Mouse (Mus musculus): ENCODE results near the gene Vmn1r174. TPM values are rescaled to one million over a fixed set of nuclear protein-coding genes. Genes with fewer than 3 reads are reported as not detected.
"Not testable (repeated sequence)": the region's sequence is repeated elsewhere in the genome, so short reads cannot be mapped to it uniquely, and the experiment has no call there.

Gene Vmn1r174
- total RNA-seq (2014; rRNA removed), result not detected in 2 replicates
- polyA plus RNA-seq (2012; rRNA removed), result not detected in 2 replicates

DNA sequence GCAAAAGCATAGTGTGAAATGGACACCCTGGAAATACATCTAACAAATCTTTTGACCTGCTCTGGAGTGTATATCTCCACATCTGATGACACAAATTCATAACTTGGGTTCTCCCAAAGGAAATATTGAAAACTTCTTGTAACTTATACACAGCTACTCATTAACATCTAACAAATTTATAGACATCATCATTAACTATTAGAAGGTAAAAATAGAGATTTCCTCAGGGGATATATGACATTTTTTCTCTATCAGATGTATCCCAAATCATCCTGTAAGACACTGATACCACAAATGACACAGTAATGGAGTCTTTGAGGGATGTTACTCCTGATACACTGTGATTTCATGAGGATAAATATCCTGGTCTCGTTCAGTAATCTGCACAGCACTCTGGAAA lies at the start of gene Vmn1r174:
Vmn1r174 (plus strand) TSS at position 301 of the 400 bp plus-strand sequence.
- not testable (repeated sequence) for DNase-seq (ENCODE audit: extremely low read depth, low read depth, low spot score); H3K36me3 ChIP-seq (ENCODE audit: control insufficient read depth, insufficient read depth, low read length); H3K27ac ChIP-seq (replicated peaks; ENCODE audit: insufficient read depth, low read depth, low read length); H3K79me2 ChIP-seq (ENCODE audit: control insufficient read depth, insufficient read depth, low read length); H3K27me3 ChIP-seq (ENCODE audit: control insufficient read depth, insufficient read depth, low read length); H3K4me1 ChIP-seq (ENCODE audit: control insufficient read depth, insufficient read depth, low read length); H3K9ac ChIP-seq (ENCODE audit: low read depth, low read length); H3K4me3 ChIP-seq (ENCODE audit: insufficient read depth, low read depth, low read length)
- WGBS, result 39% methylated on average over 1 of the region's 1 CpGs

DNA sequence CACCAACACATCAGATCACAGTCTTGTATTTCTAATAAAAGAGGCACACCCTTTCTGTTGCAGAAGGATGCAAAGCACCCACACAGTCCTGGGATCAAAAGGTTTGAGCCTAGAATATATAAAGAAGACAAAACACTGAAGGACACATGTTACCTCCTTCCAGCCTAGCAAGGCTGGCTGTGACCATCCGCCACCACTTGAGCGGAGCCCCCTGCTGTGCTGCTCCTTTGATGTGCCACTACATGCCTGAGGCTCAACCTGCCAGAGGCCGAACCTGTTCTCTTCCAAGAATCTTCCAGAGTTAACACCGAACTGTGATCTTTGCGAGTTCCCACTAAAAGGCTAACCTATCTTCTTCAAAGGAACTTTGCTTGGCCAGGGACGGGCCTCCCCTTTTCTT lies 32.5 kb downstream of the Vmn1r174 start:
- WGBS, result 77% methylated on average over 6 of the region's 6 CpGs
- TF ChIP-seq POLR2A (IDR thresholded peaks at IDR 0.05; ENCODE audit: extremely low read depth, insufficient read depth, low read length), result no peak
- TF ChIP-seq CTCF (IDR thresholded peaks at IDR 0.05; ENCODE audit: low read depth, low read length), result no peak
- DNase-seq (ENCODE audit: extremely low read depth, low read depth, low spot score), result no peak

DNA sequence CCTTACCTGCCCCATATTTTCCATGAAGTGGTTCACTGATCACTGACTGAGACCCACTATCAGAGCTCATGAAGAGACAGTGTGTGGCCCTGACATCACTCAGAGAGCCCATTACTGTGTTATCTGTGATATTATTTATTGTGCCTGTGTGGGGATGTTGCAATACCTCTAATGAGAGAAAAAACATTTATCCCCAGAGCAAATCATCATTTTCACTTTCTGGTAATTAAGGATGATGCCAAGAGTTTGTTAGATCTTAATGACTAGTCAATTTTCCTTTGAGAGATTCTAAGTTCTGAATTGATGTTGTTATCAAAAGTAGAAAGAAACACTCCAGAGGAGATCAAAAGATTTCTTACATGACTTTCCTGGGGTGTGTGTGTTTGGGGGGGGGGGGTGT lies 58.5 kb downstream of the Vmn1r174 start, which contains the start of gene Vmn1r175:
Vmn1r175 (minus strand) TSS at position 101 of the 400 bp plus-strand sequence.
- H3K27me3 ChIP-seq (ENCODE audit: control insufficient read depth, insufficient read depth, low read length); H3K79me2 ChIP-seq (ENCODE audit: control insufficient read depth, insufficient read depth, low read length): not testable (repeated sequence)

More for the DNA sequence above, 32.5 kb downstream of the Vmn1r174 start:
- Histone ChIP-seq H3K27ac (replicated peaks; ENCODE audit: insufficient read depth, low read depth, low read length) (no peak overlapping the region), H3K79me2 (ENCODE audit: control insufficient read depth, insufficient read depth, low read length) (no peaks in the 10 kb centered on the region), H3K4me1 (ENCODE audit: control insufficient read depth, insufficient read depth, low read length) (no peaks in the 10 kb centered on the region), H3K9ac (ENCODE audit: low read depth, low read length) (no peak overlapping the region), H3K36me3 (ENCODE audit: control insufficient read depth, insufficient read depth, low read length) (no peaks in the 10 kb centered on the region), H3K27me3 (ENCODE audit: control insufficient read depth, insufficient read depth, low read length) (no peaks in the 10 kb centered on the region), H3K4me3 (ENCODE audit: insufficient read depth, low read depth, low read length) (no peak overlapping the region)

More for the DNA sequence above, 58.5 kb downstream of the Vmn1r174 start, which contains the start of gene Vmn1r175:
- DNase-seq (ENCODE audit: extremely low read depth, low read depth, low spot score); H3K9ac ChIP-seq (ENCODE audit: low read depth, low read length); H3K36me3 ChIP-seq (ENCODE audit: control insufficient read depth, insufficient read depth, low read length); H3K4me1 ChIP-seq (ENCODE audit: control insufficient read depth, insufficient read depth, low read length); H3K27ac ChIP-seq (replicated peaks; ENCODE audit: insufficient read depth, low read depth, low read length); H3K4me3 ChIP-seq (ENCODE audit: insufficient read depth, low read depth, low read length): not testable (repeated sequence)

Other genes starting within 250 kb of the Vmn1r174 start
- gene Vmn1r167, start 245.1 kb upstream of the Vmn1r174 start, total RNA-seq (2014; rRNA removed), result not detected in 2 replicates
- gene Vmn1r167, start 245.1 kb upstream of the Vmn1r174 start, polyA plus RNA-seq (2012; rRNA removed), result not detected in 2 replicates
- not detected in 2 replicates for gene Vmn1r168, start 212.5 kb upstream of the Vmn1r174 start, total RNA-seq (2014; rRNA removed)
- not detected in 2 replicates for gene Vmn1r168, start 212.5 kb upstream of the Vmn1r174 start, polyA plus RNA-seq (2012; rRNA removed)
- not detected in 2 replicates for gene Vmn1r169, start 176.7 kb upstream of the Vmn1r174 start, total RNA-seq (2014; rRNA removed)
- not detected in 2 replicates for gene Vmn1r169, start 176.7 kb upstream of the Vmn1r174 start, polyA plus RNA-seq (2012; rRNA removed)
- not detected in 2 replicates for gene Vmn1r170, start 146.1 kb upstream of the Vmn1r174 start, total RNA-seq (2014; rRNA removed)
- gene Vmn1r170, start 146.1 kb upstream of the Vmn1r174 start, polyA plus RNA-seq (2012; rRNA removed), result not detected in 2 replicates
- gene Vmn1r171, start 121.5 kb upstream of the Vmn1r174 start, total RNA-seq (2014; rRNA removed), result not detected in 2 replicates
- gene Vmn1r171, start 121.5 kb upstream of the Vmn1r174 start, polyA plus RNA-seq (2012; rRNA removed), result not detected in 2 replicates
- gene Vmn1r172, start 94.0 kb upstream of the Vmn1r174 start, total RNA-seq (2014; rRNA removed), result not detected in 2 replicates
- gene Vmn1r172, start 94.0 kb upstream of the Vmn1r174 start, polyA plus RNA-seq (2012; rRNA removed), result not detected in 2 replicates
- not detected in 2 replicates for gene Vmn1r173, start 51.6 kb upstream of the Vmn1r174 start, total RNA-seq (2014; rRNA removed)
- not detected in 2 replicates for gene Vmn1r173, start 51.6 kb upstream of the Vmn1r174 start, polyA plus RNA-seq (2012; rRNA removed)
- not detected in 2 replicates for gene Vmn1r175, start 58.4 kb downstream of the Vmn1r174 start, total RNA-seq (2014; rRNA removed)
- not detected in 2 replicates for gene Vmn1r175, start 58.4 kb downstream of the Vmn1r174 start, polyA plus RNA-seq (2012; rRNA removed)
- gene Vmn1r176, start 85.1 kb downstream of the Vmn1r174 start, total RNA-seq (2014; rRNA removed), result not detected in 2 replicates
- not detected in 2 replicates for gene Vmn1r176, start 85.1 kb downstream of the Vmn1r174 start, polyA plus RNA-seq (2012; rRNA removed)
- gene Vmn1r177, start 114.2 kb downstream of the Vmn1r174 start, total RNA-seq (2014; rRNA removed), result not detected in 2 replicates
- gene Vmn1r177, start 114.2 kb downstream of the Vmn1r174 start, polyA plus RNA-seq (2012; rRNA removed), result not detected in 2 replicates
- not detected in 2 replicates for gene Vmn1r178, start 139.7 kb downstream of the Vmn1r174 start, total RNA-seq (2014; rRNA removed)
- not detected in 2 replicates for gene Vmn1r178, start 139.7 kb downstream of the Vmn1r174 start, polyA plus RNA-seq (2012; rRNA removed)
- not detected in 2 replicates for gene Vmn1r179, start 174.7 kb downstream of the Vmn1r174 start, total RNA-seq (2014; rRNA removed)
- gene Vmn1r179, start 174.7 kb downstream of the Vmn1r174 start, polyA plus RNA-seq (2012; rRNA removed), result not detected in 2 replicates
- gene Vmn1r180, start 198.4 kb downstream of the Vmn1r174 start, total RNA-seq (2014; rRNA removed), result not detected in 2 replicates
- gene Vmn1r180, start 198.4 kb downstream of the Vmn1r174 start, polyA plus RNA-seq (2012; rRNA removed), result not detected in 2 replicates
- gene Vmn1r181, start 222.3 kb downstream of the Vmn1r174 start, total RNA-seq (2014; rRNA removed), result not detected in 2 replicates
- gene Vmn1r181, start 222.3 kb downstream of the Vmn1r174 start, polyA plus RNA-seq (2012; rRNA removed), result not detected in 2 replicates
- not detected in 2 replicates for gene V1rd19, start 249.4 kb downstream of the Vmn1r174 start, total RNA-seq (2014; rRNA removed)
- gene V1rd19, start 249.4 kb downstream of the Vmn1r174 start, polyA plus RNA-seq (2012; rRNA removed), result not detected in 2 replicates

Data from liver, adult 2 months (tissue).